In genomic region chr10:59222271-59223101, GRCm38 (mm10) we compare ENCODE assay signal across 8 mouse cellular contexts. TPM values are rescaled to one million over a fixed set of nuclear protein-coding genes. Genes with fewer than 3 reads are reported as not detected.
DNase-seq lines count a peak whose midpoint lies in the region; ATAC-seq and TF ChIP-seq lines count a peak whose summit lies in the region.

No protein-coding gene starts in this region.

- H3K4me3 ChIP-seq in spleen, adult 2 months (ENCODE audit: extremely low read depth, insufficient read depth, insufficient read length) = peak overlapping the region; percentile 93
- H3K4me3 ChIP-seq in small intestine, adult 2 months (ENCODE audit: low read depth, low read length) = peak overlapping the region; percentile 95

- 7% methylated on average over 48 of the region's 49 CpGs for WGBS in spleen, adult 2 months
- 3% methylated on average over 49 of the region's 49 CpGs for WGBS in small intestine, adult 2 months

- no peak for DNase-seq in spleen, adult 2 months (ENCODE audit: low read depth in 1 of 2, low spot score in 2 of 2)
- DNase-seq in spleen, postnatal 4 days (ENCODE audit: low spot score in 2 of 2) = no peak
- peak; percentile 41 to 42 for DNase-seq in cerebellum, postnatal 36 days
- peak; percentile 33 for DNase-seq in gastrocnemius, postnatal 25 days
- DNase-seq in left cerebral cortex, postnatal 4 days = peak; percentile 56
- DNase-seq in mesoderm, embryonic 11.5 days (ENCODE audit: low read depth, low spot score) = peak; percentile 29

- intact Hi-C loops in left cerebral cortex, postnatal 4 days (cut with DNase I) = loop anchor here (10.0 kb wide), 1 partner anchor 62 kb away; no protein-coding TSS in a partner anchor

- no peak for TF ChIP-seq CTCF in spleen, adult 2 months (IDR thresholded peaks at IDR 0.05; ENCODE audit: extremely low read depth, insufficient read depth, insufficient read length, insufficient replicate concordance)
- no peak for TF ChIP-seq CTCF in small intestine, adult 2 months (IDR thresholded peaks at IDR 0.05; ENCODE audit: extremely low read depth, insufficient read length, insufficient replicate concordance, low read depth, low read length)

- H3K4me1 ChIP-seq in spleen, adult 2 months (ENCODE audit: control insufficient read depth, insufficient read depth, insufficient read length) = no peaks in the 10 kb centered on the region; the same call in 1 of the 2 replicates
- peaks cover 5% of the 10 kb centered on the region for H3K4me1 ChIP-seq in small intestine, adult 2 months (ENCODE audit: control insufficient read depth, insufficient read depth, insufficient read length, low read length)

- peak overlapping the region; percentile 38 for H3K27ac ChIP-seq in spleen, adult 2 months (ENCODE audit: insufficient read depth, low read length)
- peak overlapping the region; percentile 71; the same call in 1 of the 2 replicates for H3K27ac ChIP-seq in small intestine, adult 2 months (ENCODE audit: insufficient read depth, low read depth, low read length)

- peaks cover 7% of the 10 kb centered on the region for H3K27me3 ChIP-seq in spleen, adult 2 months (ENCODE audit: control insufficient read depth, insufficient read depth, low read length)
- no peaks in the 10 kb centered on the region for H3K27me3 ChIP-seq in small intestine, adult 2 months (ENCODE audit: control insufficient read depth, insufficient read depth, low read length)

- no peak for TF ChIP-seq POLR2A in spleen, adult 2 months (IDR thresholded peaks at IDR 0.05; ENCODE audit: low read depth, low read length)
- no peak for TF ChIP-seq POLR2A in small intestine, adult 2 months (IDR thresholded peaks at IDR 0.05; ENCODE audit: low read depth, low read length)

- ATAC-seq in inflammation-experienced regulatory T-cells, adult 6 months = peak; percentile 19

- no peaks in the 10 kb centered on the region for H3K36me3 ChIP-seq in spleen, adult 2 months (ENCODE audit: control insufficient read depth, insufficient read depth, low read length)
- no peaks in the 10 kb centered on the region for H3K36me3 ChIP-seq in small intestine, adult 2 months (ENCODE audit: control insufficient read depth, insufficient read depth, low read length)

RNA-seq across cellular contexts. Expression of gene Sowahc, which starts 0.7 kb away (rescaled TPM):
- 2.5 and 3.4 TPM in 2 replicates for polyA plus RNA-seq in spleen, adult 2 months (2012; rRNA removed)
- total RNA-seq in gastrocnemius, postnatal 25 days (2021) = 1 to 10 TPM in 1 of 2 experiments, under 1 TPM in 1; 0.87 to 2.0 TPM
- polyA plus RNA-seq in inflammation-experienced regulatory T-cells, adult 6 months (2017; shearing (Covaris generic)) = 1 to 10 TPM in 1 of 3 experiments, under 1 TPM in 2; 0.16 to 1.3 (median 0.17) TPM
- 10 to 100 TPM; 15.0 to 17.7 TPM for total RNA-seq in left cerebral cortex, postnatal 4 days (2021)
- 1.9 and 6.3 TPM in 2 replicates for polyA plus RNA-seq in small intestine, adult 2 months (2012; rRNA removed)

RNA-seq across cellular contexts. Expression of gene Sept10, which starts 0.8 kb away (rescaled TPM):
- polyA plus RNA-seq in spleen, adult 2 months (2012; rRNA removed) = 1.4 and 2.0 TPM in 2 replicates
- total RNA-seq in gastrocnemius, postnatal 25 days (2021) = 1 to 10 TPM; 6.7 to 8.3 TPM
- 1 to 10 TPM in 2 of 3 experiments, under 1 TPM in 1; 0.74 to 3.6 (median 1.4) TPM for polyA plus RNA-seq in inflammation-experienced regulatory T-cells, adult 6 months (2017; shearing (Covaris generic))
- 10 to 100 TPM; 16.7 to 18.4 TPM for total RNA-seq in left cerebral cortex, postnatal 4 days (2021)
- polyA plus RNA-seq in small intestine, adult 2 months (2012; rRNA removed) = 1.1 and 1.5 TPM in 2 replicates

Comparison
In these comparisons a context has a peak if more than half of its experiments do, and no peak if none do; other contexts are left out.
1. DNase-seq: peak in cerebellum, postnatal 36 days (2 of 2), gastrocnemius, postnatal 25 days (single experiment), left cerebral cortex, postnatal 4 days (single experiment) and mesoderm, embryonic 11.5 days (single experiment); none in spleen, adult 2 months (0 of 2) and spleen, postnatal 4 days (0 of 2).